Mouse (Mus musculus) CD4-positive, CD25-positive, alpha-beta regulatory T cell, adult 2 months (primary cell): Measurements from ENCODE around the gene Gm2696.
"Not testable (repeated sequence)": the region's sequence is repeated elsewhere in the genome, so short reads cannot be mapped to it uniquely, and the experiment has no call there.

Source experiments
- DNase-seq: peaks from one replicate; pipeline ENCODE4 v3.0.0-alpha.2; 2012; ENCODE audit warnings: low read depth, low spot score

Gm2696 gene

DNA sequence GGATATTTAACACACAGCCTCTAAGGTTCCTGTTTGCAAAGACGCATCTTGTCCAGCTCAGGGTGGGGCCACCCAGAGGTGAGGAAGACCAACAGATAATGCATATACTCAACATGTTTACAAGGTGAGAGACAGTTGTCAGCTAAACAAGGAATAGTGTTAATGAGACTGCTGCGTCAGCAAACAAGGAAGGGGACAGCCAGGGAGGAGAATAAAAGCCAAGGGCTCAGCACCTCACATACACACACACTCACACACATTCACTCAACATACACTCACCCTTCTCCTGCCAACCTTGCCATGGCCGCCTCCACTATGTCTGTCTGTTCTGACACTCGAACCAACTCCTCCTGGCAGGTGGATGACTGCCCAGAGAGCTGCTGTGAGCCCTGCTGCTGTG lies at the start of gene Gm2696:
Gene Gm2696, plus strand, starts transcription at position 301 of the 400 bp plus-strand sequence.
- no peak for DNase-seq

DNA sequence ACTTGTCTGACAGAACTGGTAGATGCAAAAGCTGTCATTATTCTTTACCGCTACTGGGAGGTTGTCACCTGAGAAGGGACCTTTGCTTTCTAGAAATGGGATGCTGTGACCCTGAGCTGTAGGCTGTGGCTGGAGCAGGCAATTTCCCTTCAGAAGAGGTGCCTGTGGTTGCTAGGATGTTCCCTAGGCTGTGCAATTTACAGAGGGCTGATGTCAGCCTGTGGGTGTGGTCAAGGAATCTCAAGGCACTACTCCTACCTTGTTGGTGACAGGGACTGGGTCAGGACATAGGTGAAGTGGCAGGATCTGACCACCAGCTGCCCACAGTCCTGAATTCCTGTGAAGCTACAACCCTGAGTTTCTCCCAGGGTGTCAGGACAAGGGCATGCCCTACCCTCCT lies 44.8 kb upstream of the Gm2696 start:
- DNase-seq = no peak

DNA sequence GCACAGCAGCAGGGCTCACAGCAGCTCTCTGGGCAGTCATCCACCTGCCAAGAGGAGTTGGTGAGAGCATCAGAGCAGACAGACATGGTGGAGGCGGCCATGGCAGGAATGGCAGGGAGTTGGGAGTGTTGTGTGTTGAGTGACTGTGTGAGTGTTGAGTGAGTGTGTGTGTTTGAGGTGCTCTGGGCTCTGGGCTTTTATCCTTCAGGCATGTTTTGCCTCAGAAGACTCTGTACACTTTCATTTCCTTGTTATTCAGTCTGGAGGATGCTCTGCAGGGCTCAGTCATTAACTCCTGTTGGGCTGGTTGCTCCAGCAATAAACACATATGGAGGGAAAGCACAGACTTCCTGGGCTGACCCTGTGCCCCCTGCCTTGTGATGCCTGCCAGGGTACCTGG lies 43.3 kb upstream of the Gm2696 start, which contains the start of gene Gm3238:
Gene Gm3238, minus strand, starts transcription at position 101 of the 400 bp plus-strand sequence.
- DNase-seq = not testable (repeated sequence)

DNA sequence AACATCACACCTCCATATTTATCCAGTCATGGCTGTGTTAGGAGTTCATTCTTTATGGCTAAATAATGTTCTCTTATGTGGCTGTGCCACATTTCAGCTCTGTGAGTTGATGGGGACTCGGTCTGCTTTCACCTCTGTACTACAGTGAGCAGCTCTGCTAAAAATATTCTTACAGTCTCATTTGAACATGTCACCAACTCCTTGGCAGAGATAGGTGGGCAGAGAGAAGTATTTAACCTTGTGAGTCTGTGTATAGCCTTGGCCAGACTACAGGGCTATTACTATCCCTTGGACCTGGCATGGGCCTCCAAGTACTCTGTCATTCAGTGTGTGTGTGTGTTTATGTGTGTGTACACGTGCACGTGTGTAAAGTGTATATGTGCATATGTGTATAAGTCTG lies 42.3 kb upstream of the Gm2696 start:
- DNase-seq = not testable (repeated sequence)

DNA sequence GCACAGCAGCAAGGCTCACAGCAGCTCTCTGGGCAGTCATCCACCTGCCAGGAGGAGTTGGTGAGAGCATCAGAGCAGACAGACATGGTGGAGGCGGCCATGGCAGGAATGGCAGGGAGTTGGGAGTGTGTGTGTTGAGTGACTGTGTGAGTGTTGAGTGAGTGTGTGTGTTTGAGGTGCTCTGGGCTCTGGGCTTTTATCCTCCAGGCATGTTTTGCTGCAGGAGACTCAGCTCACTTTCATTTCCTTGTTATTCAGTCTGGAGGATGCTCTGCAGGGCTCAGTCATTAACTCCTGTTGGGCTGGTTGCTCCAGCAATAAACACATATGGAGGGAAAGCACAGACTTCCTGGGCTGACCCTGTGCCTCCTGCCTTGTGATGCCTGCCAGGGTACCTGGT lies 37.6 kb upstream of the Gm2696 start, which contains the start of gene Gm7138:
Gene Gm7138, minus strand, starts transcription at position 101 of the 400 bp plus-strand sequence.
- not testable (repeated sequence) for DNase-seq

DNA sequence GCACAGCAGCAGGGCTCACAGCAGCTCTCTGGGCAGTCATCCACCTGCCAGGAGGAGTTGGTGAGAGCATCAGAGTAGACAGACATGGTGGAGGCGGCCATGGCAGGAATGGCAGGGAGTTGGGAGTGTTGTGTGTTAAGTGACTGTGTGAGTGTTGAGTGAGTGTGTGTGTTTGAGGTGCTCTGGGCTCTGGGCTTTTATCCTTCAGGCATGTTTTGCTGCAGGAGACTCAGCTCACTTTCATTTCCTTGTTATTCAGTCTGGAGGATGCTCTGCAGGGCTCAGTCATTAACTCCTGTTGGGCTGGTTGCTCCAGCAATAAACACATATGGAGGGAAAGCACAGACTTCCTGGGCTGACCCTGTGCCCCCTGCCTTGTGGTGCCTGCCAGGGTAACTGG lies 32.0 kb upstream of the Gm2696 start, which contains the start of gene Gm3250:
Gene Gm3250, minus strand, starts transcription at position 101 of the 400 bp plus-strand sequence.
- DNase-seq = not testable (repeated sequence)

DNA sequence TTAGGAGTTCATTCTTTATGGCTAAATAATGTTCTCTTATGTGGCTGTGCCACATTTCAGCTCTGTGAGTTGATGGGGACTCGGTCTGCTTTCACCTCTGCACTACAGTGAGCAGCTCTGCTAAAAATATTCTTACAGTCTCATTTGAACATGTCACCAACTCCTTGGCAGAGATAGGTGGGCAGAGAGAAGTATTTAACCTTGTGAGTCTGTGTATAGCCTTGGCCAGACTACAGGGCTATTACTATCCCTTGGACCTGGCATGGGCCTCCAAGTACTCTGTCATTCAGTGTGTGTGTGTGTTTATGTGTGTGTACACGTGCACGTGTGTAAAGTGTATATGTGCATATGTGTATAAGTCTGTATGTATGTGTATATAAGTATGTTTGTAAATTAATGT lies 31.1 kb upstream of the Gm2696 start:
- DNase-seq = not testable (repeated sequence)

DNA sequence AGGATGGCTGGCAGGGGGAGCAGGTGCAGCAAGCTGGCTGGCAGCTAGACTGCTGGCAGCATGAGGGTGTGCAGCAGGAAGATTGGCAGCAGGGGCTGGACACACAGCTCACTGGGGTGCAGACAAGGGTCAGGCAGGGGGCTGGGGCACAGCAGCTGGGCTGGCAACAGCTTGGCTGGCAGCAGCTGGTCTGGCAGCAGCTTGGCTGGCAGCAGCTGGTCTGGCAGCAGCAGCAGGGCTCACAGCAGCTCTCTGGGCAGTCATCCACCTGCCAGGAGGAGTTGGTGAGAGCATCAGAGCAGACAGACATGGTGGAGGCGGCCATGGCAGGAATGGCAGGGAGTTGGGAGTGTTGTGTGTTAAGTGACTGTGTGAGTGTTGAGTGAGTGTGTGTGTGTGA lies 26.6 kb upstream of the Gm2696 start, which contains the start of gene Gm7137:
Gene Gm7137, minus strand, starts transcription at position 325 of the 400 bp plus-strand sequence.
- not testable (repeated sequence) for DNase-seq

DNA sequence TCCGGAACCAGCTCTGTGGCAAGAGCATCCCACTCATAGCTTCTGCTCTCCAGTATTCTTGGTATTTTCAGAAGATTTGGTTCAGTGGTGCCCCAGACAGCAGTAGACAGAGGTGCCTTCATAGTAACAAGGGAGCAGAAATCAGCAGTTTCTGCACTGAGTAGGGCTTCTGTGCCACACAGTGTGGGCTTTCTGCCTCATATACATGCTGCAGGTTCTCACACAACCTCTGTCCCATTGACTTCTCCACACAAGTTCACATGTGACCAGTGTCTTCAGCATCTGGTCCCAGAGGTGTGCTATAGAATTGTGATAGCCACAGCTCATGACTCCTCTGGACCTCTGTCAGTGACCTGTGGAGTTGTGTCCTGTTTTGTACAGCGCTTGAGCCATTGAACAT lies 25.9 kb upstream of the Gm2696 start:
- DNase-seq = no peak

DNA sequence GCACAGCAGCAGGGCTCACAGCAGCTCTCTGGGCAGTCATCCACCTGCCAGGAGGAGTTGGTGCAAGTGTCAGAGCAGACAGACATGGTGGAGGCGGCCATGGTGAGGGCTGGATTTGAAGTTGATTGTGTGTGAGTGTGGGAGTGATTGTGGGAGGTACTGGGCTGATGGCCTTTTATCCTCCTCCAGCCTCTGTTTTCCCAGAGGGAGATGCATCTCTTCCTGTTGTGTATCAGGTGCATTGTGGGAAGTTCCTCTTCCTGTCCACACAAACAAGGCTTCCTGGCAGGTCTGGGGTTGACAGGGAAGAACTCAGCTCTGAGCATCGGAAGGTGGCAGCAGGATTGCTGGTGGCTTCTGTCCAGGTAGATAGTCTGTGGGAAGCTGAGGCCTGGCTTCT lies 19.5 kb upstream of the Gm2696 start, which contains the start of gene Gm9639:
Gene Gm9639, minus strand, starts transcription at position 101 of the 400 bp plus-strand sequence.
- DNase-seq = no peak

DNA sequence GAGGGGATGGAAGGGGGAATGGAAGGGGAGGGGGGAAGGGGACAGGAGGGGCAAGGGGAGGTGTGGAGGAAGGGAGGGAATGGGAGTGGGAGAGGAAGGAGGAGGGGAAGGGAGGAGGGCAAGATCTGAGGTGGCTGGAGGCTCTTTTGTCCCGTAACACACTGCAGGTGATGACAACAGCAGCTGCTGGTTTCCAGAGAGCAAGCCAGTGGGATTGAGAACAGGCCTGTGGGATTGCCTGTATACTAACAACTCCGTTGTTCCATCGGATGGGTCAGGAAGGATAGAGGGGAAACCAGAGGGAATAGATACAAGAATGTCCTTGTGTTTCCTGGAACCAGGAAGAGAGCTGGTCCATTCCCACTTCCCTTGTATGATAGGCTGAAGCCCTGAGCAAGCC lies 16.8 kb upstream of the Gm2696 start:
- DNase-seq = no peak

DNA sequence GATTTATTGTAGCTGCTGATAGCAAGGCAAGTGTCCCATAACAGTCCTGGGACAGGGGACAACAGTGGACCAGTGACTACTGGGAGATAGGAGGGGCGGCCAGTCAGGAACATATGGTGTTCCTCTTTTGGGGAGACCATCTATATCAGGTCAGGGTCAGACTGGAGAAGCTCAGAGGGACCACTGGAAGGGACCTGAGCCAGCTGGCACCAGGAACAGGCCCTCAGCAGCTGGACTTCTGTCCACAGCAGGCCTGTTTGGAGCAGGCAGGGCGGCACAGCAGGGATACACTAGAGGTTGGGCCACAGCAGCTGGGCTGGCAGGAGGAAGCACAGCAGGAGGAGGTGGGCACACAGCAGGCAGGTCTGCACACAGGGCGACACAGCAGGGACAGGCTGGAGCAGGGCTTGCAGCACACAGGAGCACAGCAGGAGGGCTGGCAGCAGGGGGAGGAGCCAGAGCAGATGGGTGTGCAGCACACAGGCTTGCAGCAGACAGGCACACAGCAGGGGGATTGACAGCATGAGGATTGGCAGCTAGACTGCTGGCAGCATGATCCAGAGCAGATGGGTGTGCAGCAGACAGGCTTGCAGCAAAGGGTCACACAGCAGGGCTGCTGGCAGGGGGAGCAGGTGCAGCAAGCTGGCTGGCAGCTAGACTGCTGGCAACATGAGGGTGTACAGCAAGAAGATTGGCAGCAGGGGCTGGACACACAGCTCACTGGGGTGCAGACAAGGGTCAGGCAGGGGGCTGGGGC lies 16.1 kb upstream of the Gm2696 start:
- DNase-seq = not testable (repeated sequence)

DNA sequence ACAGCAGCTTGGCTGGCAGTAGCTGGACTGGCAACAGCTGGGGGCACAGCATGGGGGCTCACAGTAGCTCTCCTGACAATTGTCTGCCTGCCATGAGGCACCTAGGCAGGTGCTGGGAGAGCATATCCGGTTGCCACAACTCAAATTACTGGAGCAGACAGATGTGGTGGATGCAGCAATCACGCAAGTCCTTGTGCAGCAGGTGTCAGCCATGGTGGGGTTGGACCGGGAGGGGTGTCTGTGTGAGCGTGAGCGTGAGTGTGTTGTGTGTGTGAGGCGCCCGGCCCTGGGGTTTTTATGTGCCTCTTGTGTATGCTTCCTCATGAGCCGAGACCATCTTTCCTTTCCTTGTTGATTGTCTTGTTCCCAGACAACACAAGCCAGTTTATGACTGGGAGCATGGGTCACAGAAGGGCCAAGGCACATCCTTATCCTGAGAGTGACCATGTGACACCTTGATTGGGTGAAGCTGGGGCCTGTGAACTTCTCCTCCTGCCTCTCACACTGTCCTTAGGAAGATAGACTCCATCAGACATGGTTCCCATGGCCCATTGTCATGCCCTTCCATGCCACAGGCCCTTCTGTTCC lies 15.5 kb upstream of the Gm2696 start, which contains the start of gene Gm19668:
Gene Gm19668, minus strand, starts transcription at position 213 of the 588 bp plus-strand sequence.
- DNase-seq = no peak

DNA sequence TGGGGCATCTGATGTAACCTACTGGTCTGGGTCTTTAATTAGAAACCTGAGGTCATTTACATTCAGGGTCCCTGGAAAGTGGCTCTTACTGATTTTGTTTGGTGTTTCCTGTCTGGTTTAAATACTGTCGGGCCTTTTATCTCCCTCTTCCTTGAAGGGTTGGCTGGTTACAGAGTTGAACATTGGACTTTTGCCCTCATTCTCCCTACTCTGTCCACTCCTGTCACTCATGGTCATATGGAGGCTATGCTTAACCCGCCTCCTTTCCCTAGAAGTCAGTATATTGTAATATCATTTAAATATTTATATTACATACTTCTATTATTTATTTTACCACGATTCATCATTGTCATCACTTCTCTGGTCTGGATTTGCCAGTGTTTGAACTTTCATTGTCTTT lies 10.4 kb upstream of the Gm2696 start:
- no peak for DNase-seq

DNA sequence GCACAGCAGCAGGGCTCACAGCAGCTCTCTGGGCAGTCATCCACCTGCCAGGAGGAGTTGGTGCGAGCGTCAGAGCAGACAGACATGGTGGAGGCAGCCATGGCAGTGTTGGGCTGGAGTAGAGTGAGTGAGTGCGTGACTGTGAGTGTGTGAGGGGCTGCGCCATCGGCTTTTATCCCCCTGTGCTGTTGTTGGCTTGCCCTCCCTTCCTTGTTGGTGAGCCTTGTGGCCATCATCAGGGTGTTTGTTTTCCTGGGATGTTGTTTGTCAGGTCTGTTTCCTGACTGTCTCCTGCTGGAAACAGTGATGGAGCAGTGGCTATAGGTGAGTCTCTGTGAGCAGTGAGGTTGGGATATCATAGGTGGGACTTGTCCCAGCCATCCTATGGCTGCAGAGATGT lies 2.7 kb upstream of the Gm2696 start, which contains the start of gene Gm9507:
Gene Gm9507, minus strand, starts transcription at position 101 of the 400 bp plus-strand sequence.
- DNase-seq = no peak

DNA sequence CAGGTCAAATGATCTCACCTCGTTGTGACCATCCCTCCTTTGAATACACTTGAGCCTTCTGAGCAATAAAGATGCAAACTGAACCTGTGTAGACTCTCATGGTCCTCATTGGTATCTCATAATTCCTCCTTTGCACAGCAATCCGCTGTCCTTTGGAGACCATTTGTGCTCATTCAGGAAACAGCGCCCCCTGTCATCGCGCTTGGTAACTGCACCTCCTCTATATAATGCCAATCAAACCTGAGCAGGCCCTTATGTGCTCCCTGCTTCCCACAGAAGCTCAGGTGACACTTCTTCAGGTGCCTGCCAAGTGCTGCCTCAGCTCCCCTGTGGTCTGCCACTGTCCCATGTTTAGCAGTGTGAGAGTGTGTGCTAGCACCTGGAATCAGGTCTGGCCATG lies 1.0 kb downstream of the Gm2696 start:
- peak; percentile 57 for DNase-seq

DNA sequence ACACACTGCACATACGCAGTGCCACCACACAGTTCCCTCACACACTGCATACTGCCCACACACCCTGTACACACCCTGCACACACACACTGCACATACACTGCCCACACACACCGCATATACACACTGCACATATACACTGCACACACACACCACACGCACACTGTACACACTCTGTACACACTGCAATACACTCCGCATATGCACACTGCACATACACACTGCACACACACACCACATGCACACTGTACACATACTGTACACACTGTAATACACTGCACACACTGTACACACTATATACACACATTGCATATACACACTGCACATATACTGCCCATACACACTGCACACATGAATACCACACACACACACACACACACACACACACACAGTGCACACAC lies 4.0 kb downstream of the Gm2696 start:
- no peak for DNase-seq

DNA sequence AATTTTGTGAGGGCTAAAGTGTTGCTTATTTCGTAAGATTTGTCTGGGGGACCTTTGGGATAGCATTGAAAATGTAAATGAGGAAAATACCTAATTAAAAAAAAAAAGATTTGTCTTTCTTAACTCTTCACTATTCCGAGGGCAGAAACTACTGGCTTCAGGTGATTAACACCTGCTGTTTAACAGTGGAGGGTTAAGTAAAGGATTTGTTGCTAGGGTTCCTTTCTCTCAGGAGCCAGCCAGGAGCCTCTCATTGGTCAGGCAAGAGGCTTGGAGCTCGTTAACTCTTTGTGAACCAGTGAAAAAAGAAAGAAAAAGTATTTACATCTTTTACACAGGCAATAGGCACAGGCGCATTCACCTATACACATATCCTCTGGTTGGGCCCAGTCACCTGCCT lies 4.7 kb downstream of the Gm2696 start:
- DNase-seq = no peak

DNA sequence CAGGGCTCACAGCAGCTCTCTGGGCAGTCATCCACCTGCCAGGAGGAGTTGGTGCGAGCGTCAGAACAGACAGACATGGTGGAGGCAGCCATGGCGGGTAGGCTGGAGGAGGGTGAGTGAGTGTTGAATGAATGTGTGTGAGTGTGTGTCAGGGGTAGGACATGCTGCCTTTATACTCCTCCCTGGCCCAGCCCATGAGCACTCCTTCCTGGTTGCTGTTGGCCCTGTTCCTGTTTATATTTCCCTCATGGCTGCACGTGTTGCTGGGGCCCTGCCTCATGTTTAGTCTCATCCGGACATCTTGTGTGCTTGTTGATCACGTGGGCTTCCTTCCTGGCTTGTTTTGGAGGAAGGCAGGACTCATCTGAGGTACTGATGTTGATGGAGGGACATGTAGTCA lies 12.5 kb downstream of the Gm2696 start, which contains the start of gene Krtap10-4:
Gene Krtap10-4, minus strand, starts transcription at position 145 of the 400 bp plus-strand sequence.
- DNase-seq = no peak

DNA sequence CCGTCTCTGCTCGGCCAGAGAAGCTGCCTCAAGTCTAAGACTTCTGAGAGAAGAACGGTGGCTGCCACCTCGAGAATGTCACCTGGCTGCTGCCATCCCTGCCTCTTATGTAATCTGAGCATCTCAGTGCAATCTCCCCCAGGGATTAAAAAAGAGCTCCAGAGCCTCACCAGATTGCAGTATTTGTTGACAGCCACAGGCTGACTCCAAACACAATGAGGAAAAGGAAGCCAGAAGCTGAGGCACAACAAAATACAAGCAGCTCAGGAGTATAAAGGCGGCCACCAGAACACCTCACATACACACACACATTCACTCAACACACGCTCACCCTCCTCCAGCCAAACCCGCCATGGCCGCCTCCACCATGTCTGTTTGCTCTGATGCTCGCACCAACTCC lies 21.2 kb downstream of the Gm2696 start, which contains the start of gene Krtap10-10:
Gene Krtap10-10, plus strand, starts transcription at position 301 of the 400 bp plus-strand sequence.
- no peak for DNase-seq

DNA sequence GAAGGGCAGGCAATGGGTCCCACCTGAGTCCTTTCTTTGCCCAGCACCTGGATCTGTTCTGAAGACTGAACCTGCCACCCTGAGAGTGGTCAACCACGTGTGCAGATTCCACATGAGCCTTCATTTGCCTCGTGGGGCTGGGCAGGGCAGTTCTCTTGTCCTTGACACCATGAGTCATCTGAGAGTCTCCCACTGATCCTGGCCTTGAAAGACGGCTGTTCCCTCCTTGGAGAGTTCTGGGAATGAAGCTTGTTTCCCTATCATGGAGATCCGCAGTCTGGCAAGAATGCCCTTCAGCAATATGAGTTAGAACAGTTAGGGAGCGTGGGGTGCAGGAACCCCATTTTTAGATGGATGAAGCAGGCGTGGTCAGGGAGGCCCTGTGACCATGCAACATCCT lies 24.5 kb downstream of the Gm2696 start:
- DNase-seq = no peak

DNA sequence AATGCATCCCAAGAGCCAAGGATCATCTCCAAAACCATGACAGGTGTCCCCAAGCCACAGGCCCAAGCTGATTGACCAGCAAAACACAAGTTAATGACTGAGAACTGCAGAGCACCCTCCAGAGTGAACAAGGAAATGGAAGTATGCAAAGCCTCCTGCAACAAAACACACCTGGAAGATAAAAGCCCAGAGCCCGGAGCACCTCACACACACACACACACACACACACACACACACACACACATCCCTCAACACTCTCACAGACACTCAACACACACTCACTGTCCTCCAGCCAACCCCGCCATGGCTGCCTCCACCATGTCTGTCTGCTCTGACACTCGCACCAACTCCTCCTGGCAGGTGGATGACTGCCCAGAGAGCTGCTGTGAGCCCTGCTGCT lies 32.0 kb downstream of the Gm2696 start, which contains the start of gene Gm36176:
Gene Gm36176, plus strand, starts transcription at position 301 of the 400 bp plus-strand sequence.
- no peak for DNase-seq
